Comparison of ENCODE assay signal across 21 mouse cellular contexts in the genomic region with DNA sequence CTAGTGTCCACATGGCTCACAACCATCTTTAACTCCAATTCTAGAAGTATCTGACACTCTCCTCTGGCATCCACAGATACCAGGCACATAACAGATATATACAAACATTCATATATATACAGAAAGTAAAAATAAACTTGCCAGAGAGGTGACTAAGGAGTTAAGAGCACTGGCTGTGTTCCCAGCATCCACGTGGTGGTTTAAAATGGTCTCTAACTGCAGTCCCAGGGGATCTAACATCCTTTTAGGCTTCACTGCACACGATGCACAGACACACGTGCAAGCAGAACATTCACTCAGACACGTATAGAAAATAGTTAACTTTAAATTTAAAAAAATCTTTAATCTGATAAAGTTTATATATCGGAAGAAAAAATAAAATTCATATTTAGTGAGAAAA. TPM values are rescaled to one million over a fixed set of nuclear protein-coding genes. Genes with fewer than 3 reads are reported as not detected.
A peak's percentile ranks its signal among the peaks of the same experiment; 100 is the strongest.
DNase-seq lines count a peak whose midpoint lies in the region; ATAC-seq and TF ChIP-seq lines count a peak whose summit lies in the region.
"Had no signal": no experiment of that assay in that cellular context is flagged by ENCODE, and none has a peak within 500 bp of the region (broad histone marks: within the 10 kb centered on the region; RNA-seq: fewer than 3 reads in every experiment).

No protein-coding gene starts in this region.

- no peaks in the 10 kb centered on the region for H3K9me3 ChIP-seq in heart, embryonic 16.5 days (replicated peaks; ENCODE audit: control insufficient read depth, low read length)
- H3K9me3 ChIP-seq in heart, embryonic 10.5 days = no peaks in the 10 kb centered on the region
- no peaks in the 10 kb centered on the region for H3K9me3 ChIP-seq in stomach, postnatal 0 days (ENCODE audit: control insufficient read depth, low read length)
- H3K9me3 ChIP-seq: forebrain, embryonic 12.5 days; G1E; hindbrain, embryonic 15.5 days; liver, embryonic 12.5 days had no signal

- TF ChIP-seq EP300 in stomach, postnatal 0 days (optimal IDR thresholded peaks at IDR 0.05) = no peak

- H3K27me3 ChIP-seq in heart, embryonic 16.5 days (ENCODE audit: control insufficient read depth, insufficient read depth, low read length) = no peaks in the 10 kb centered on the region
- H3K27me3 ChIP-seq in heart, embryonic 10.5 days (ENCODE audit: insufficient read depth, poor library complexity, severe bottlenecking) = no peaks in the 10 kb centered on the region
- H3K27me3 ChIP-seq in stomach, postnatal 0 days (ENCODE audit: control insufficient read depth, insufficient read depth, low read length) = no peaks in the 10 kb centered on the region
- H3K27me3 ChIP-seq: forebrain, embryonic 12.5 days; hindbrain, embryonic 15.5 days; liver, embryonic 12.5 days had no signal

- no peak overlapping the region for H3K9ac ChIP-seq in heart, embryonic 16.5 days (ENCODE audit: low read length)
- H3K9ac ChIP-seq in stomach, postnatal 0 days (ENCODE audit: low read length) = no peak overlapping the region
- H3K9ac ChIP-seq: forebrain, embryonic 12.5 days; hindbrain, embryonic 15.5 days; liver, embryonic 12.5 days had no signal

- no peak overlapping the region for H3K4me2 ChIP-seq in heart, embryonic 16.5 days (ENCODE audit: low read depth, low read length)
- H3K4me2 ChIP-seq in stomach, postnatal 0 days (replicated peaks; ENCODE audit: low read depth) = no peak overlapping the region
- H3K4me2 ChIP-seq: forebrain, embryonic 12.5 days; hindbrain, embryonic 15.5 days; liver, embryonic 12.5 days had no signal

- no peak for DNase-seq in heart, embryonic 10.5 days (ENCODE audit: low spot score)
- DNase-seq in kidney, postnatal 36 days = peak; percentile 10 to 19
- DNase-seq in kidney, postnatal 14 days = no peak
- DNase-seq in 3T3-L1 (ENCODE audit: low read depth, low spot score) = peak; percentile 89
- peak; percentile 54 for DNase-seq in MN1 (ENCODE audit: low spot score)
- no peak for DNase-seq in stomach, postnatal 0 days (ENCODE audit: low spot score)
- DNase-seq in frontal cortex, adult 2 months (ENCODE audit: extremely low spot score in 1 of 2, low spot score in 1 of 2) = no peak
- DNase-seq: cerebellum, adult 2 months; cerebellum, postnatal 36 days; gastrocnemius, postnatal 36 days; lung, adult 2 months; lung, postnatal 4 days; right cerebral cortex, adult 18-20 months; thymus, postnatal 36 days had no signal

- H3K36me3 ChIP-seq in heart, embryonic 16.5 days (ENCODE audit: control insufficient read depth, insufficient read depth) = 0 out of 2 replicates have a peak, but pooled peaks cover 3% of the 10 kb centered on the region
- peaks cover 5% of the 10 kb centered on the region; the same call in 1 of the 2 replicates for H3K36me3 ChIP-seq in heart, embryonic 10.5 days
- H3K36me3 ChIP-seq in stomach, postnatal 0 days (ENCODE audit: control insufficient read depth, insufficient read depth, low read length) = no peaks in the 10 kb centered on the region
- H3K36me3 ChIP-seq: hindbrain, embryonic 15.5 days had no signal

- 39% methylated on average over 5 of the region's 5 CpGs for WGBS in heart, embryonic 16.5 days
- WGBS in heart, embryonic 10.5 days = 76% methylated on average over 5 of the region's 5 CpGs
- 46% methylated on average over 5 of the region's 5 CpGs for WGBS in stomach, postnatal 0 days

- no peak overlapping the region for H3K4me3 ChIP-seq in heart, embryonic 16.5 days (ENCODE audit: low read length)
- no peak overlapping the region for H3K4me3 ChIP-seq in heart, embryonic 10.5 days
- H3K4me3 ChIP-seq in stomach, postnatal 0 days (ENCODE audit: low read depth, low read length) = no peak overlapping the region
- H3K4me3 ChIP-seq: forebrain, embryonic 12.5 days; hindbrain, embryonic 15.5 days; liver, embryonic 12.5 days had no signal

- H3K4me1 ChIP-seq in heart, embryonic 16.5 days (ENCODE audit: control insufficient read depth, insufficient read depth, low read length) = peaks cover 11% of the 10 kb centered on the region
- H3K4me1 ChIP-seq in heart, embryonic 10.5 days = no peaks in the 10 kb centered on the region
- no peaks in the 10 kb centered on the region for H3K4me1 ChIP-seq in stomach, postnatal 0 days (replicated peaks; ENCODE audit: control insufficient read depth, insufficient read depth)
- H3K4me1 ChIP-seq: forebrain, embryonic 12.5 days; hindbrain, embryonic 15.5 days had no signal

- TF ChIP-seq CTCF in stomach, postnatal 0 days (IDR thresholded peaks at IDR 0.05; ENCODE audit: low read depth) = no peak

- no peak overlapping the region for H3K27ac ChIP-seq in heart, embryonic 16.5 days (ENCODE audit: low read length)
- H3K27ac ChIP-seq in heart, embryonic 10.5 days = no peak overlapping the region
- H3K27ac ChIP-seq in stomach, postnatal 0 days (replicated peaks) = no peak overlapping the region
- H3K27ac ChIP-seq: forebrain, embryonic 12.5 days; hindbrain, embryonic 15.5 days; liver, embryonic 12.5 days had no signal

- peak; percentile 32; the same call in 1 of the 2 replicates for ATAC-seq in heart, embryonic 16.5 days (replicated peaks; ENCODE audit: extremely low read depth, insufficient read depth, low FRiP score)
- no peak for ATAC-seq in stomach, postnatal 0 days (ENCODE audit: low FRiP score, low TSS enrichment)
- ATAC-seq: CD4-positive, CD25-positive, alpha-beta regulatory T cell, adult 4 months; intestine, embryonic 16.5 days; liver, embryonic 12.5 days had no signal

RNA-seq across cellular contexts. Expression of a gene that starts 16.3 kb away (rescaled TPM):
- polyA plus RNA-seq in heart, embryonic 16.5 days (2015; fragmentation: Nextera tagmentation; extraction: Ambion mirVana) = 45.2 and 50.1 TPM in 2 replicates
- polyA plus RNA-seq in heart, embryonic 10.5 days (2016; fragmentation: Nextera tagmentation; extraction: Ambion mirVana) = 42.5 and 51.3 TPM in 2 replicates
- polyA plus RNA-seq in stomach, postnatal 0 days (2015; fragmentation: Nextera tagmentation; extraction: Ambion mirVana) = 38.5 and 45.1 TPM in 2 replicates
- 11.5 and 11.6 TPM in 2 replicates for polyA plus RNA-seq in frontal cortex, adult 2 months (2012; rRNA removed)

Comparison
In these comparisons a context has a peak if more than half of its experiments do, and no peak if none do; other contexts are left out.
1. DNase-seq: peak in kidney, postnatal 36 days (2 of 2), 3T3-L1 (single experiment) and MN1 (single experiment); none in heart, embryonic 10.5 days (single experiment), kidney, postnatal 14 days (single experiment), stomach, postnatal 0 days (single experiment) and frontal cortex, adult 2 months (0 of 2).